Comparison of ENCODE assay signal across 11 mouse cellular contexts in genomic region chr17:27587252-27587651, GRCm38 (mm10). TPM values are rescaled to one million over a fixed set of nuclear protein-coding genes. Genes with fewer than 3 reads are reported as not detected.
DNase-seq lines count a peak whose midpoint lies in the region; ATAC-seq and TF ChIP-seq lines count a peak whose summit lies in the region.
"Had no signal": no experiment of that assay in that cellular context is flagged by ENCODE, and none has a peak within 500 bp of the region (broad histone marks: within the 10 kb centered on the region; RNA-seq: fewer than 3 reads in every experiment).

No protein-coding gene starts in this region.

- no peak overlapping the region for H3K9ac ChIP-seq in hindbrain, postnatal 0 days (replicated peaks; ENCODE audit: low read length)
- no peak overlapping the region for H3K9ac ChIP-seq in hindbrain, embryonic 12.5 days

- no peaks in the 10 kb centered on the region for H3K9me3 ChIP-seq in hindbrain, postnatal 0 days (ENCODE audit: low read length)
- no peaks in the 10 kb centered on the region for H3K9me3 ChIP-seq in hindbrain, embryonic 12.5 days (replicated peaks)

- H3K27ac ChIP-seq in hindbrain, postnatal 0 days = peak overlapping the region; percentile 42; the same call in 1 of the 2 replicates
- H3K27ac ChIP-seq in hindbrain, embryonic 12.5 days = no peak overlapping the region

- ATAC-seq in hindbrain, postnatal 0 days = no peak
- no peak for ATAC-seq in hindbrain, embryonic 12.5 days (ENCODE audit: low FRiP score)

- H3K4me3 ChIP-seq in hindbrain, postnatal 0 days (ENCODE audit: low read length) = no peak overlapping the region
- no peak overlapping the region for H3K4me3 ChIP-seq in hindbrain, embryonic 12.5 days

- H3K36me3 ChIP-seq in hindbrain, postnatal 0 days (ENCODE audit: insufficient read depth, low read length) = peaks cover 23% of the 10 kb centered on the region; the same call in 1 of the 2 replicates
- peaks cover 63% of the 10 kb centered on the region for H3K36me3 ChIP-seq in hindbrain, embryonic 12.5 days

- peak; percentile 18 for DNase-seq in hindbrain, postnatal 0 days (ENCODE audit: low spot score)
- peak; percentile 48 to 52 for DNase-seq in urinary bladder, adult 18-20 months (ENCODE audit: low spot score in 2 of 2)
- DNase-seq in urinary bladder, postnatal 10 days (ENCODE audit: low spot score) = no peak
- DNase-seq in kidney, adult 9 months = peak; percentile 73
- peak; percentile 47 for DNase-seq in yolk sac, embryonic 10.5 days (ENCODE audit: low spot score)
- DNase-seq in ovary, postnatal 36 days (ENCODE audit: low spot score) = no peak
- no peak for DNase-seq in adrenal gland, adult 2 months
- DNase-seq: cerebellum, postnatal 36 days had no signal

- 56% methylated on average over 12 of the region's 12 CpGs for WGBS in hindbrain, postnatal 0 days
- 72% methylated on average over 12 of the region's 12 CpGs for WGBS in hindbrain, embryonic 12.5 days

- H3K4me1 ChIP-seq in hindbrain, postnatal 0 days (ENCODE audit: insufficient read depth, low read length) = no peaks in the 10 kb centered on the region
- peaks cover 8% of the 10 kb centered on the region; the same call in 1 of the 2 replicates for H3K4me1 ChIP-seq in hindbrain, embryonic 12.5 days

- no peak for TF ChIP-seq CTCF in hindbrain, postnatal 0 days (IDR thresholded peaks at IDR 0.05; ENCODE audit: low read depth)

- H3K4me2 ChIP-seq in hindbrain, postnatal 0 days (ENCODE audit: low read depth, low read length) = no peak overlapping the region
- no peak overlapping the region for H3K4me2 ChIP-seq in hindbrain, embryonic 12.5 days (replicated peaks)

- H3K27me3 ChIP-seq in hindbrain, postnatal 0 days (ENCODE audit: insufficient read depth, low read length) = no peaks in the 10 kb centered on the region
- no peaks in the 10 kb centered on the region for H3K27me3 ChIP-seq in hindbrain, embryonic 12.5 days

RNA-seq across cellular contexts. Expression of gene AI413582, which starts 21.7 kb away (rescaled TPM):
- total RNA-seq in hindbrain, postnatal 0 days (2014; rRNA removed) = 50.2 and 59.6 TPM in 2 replicates
- 92.7 and 95.3 TPM in 2 replicates for polyA plus RNA-seq in hindbrain, postnatal 0 days (2015; fragmentation: Nextera tagmentation; extraction: Ambion mirVana)
- polyA plus RNA-seq in hindbrain, embryonic 12.5 days (2016; fragmentation: Nextera tagmentation; extraction: Ambion mirVana) = 19.8 and 21.9 TPM in 2 replicates
- total RNA-seq in adrenal gland, adult 2 months (2021) = 10 to 100 TPM; 28.0 to 35.9 TPM
- 64.8 and 65.5 TPM in 2 replicates for polyA plus RNA-seq in adrenal gland, adult 2 months (2012; rRNA removed)

RNA-seq across cellular contexts. Expression of gene Hmga1, which starts 31.0 kb away (rescaled TPM):
- 142 and 170 TPM in 2 replicates for total RNA-seq in hindbrain, postnatal 0 days (2014; rRNA removed)
- polyA plus RNA-seq in hindbrain, postnatal 0 days (2015; fragmentation: Nextera tagmentation; extraction: Ambion mirVana) = 130 and 145 TPM in 2 replicates
- polyA plus RNA-seq in hindbrain, embryonic 12.5 days (2016; fragmentation: Nextera tagmentation; extraction: Ambion mirVana) = 161 and 162 TPM in 2 replicates
- total RNA-seq in adrenal gland, adult 2 months (2021) = 10 to 100 TPM; 12.2 to 26.8 TPM
- polyA plus RNA-seq in adrenal gland, adult 2 months (2012; rRNA removed) = 38.9 and 44.2 TPM in 2 replicates

RNA-seq across cellular contexts. Expression of gene Nudt3, which starts 36.0 kb away (rescaled TPM):
- total RNA-seq in hindbrain, postnatal 0 days (2014; rRNA removed) = 252 and 264 TPM in 2 replicates
- polyA plus RNA-seq in hindbrain, postnatal 0 days (2015; fragmentation: Nextera tagmentation; extraction: Ambion mirVana) = 210 and 220 TPM in 2 replicates
- polyA plus RNA-seq in hindbrain, embryonic 12.5 days (2016; fragmentation: Nextera tagmentation; extraction: Ambion mirVana) = 199 and 204 TPM in 2 replicates
- total RNA-seq in adrenal gland, adult 2 months (2021) = 100 to 1,000 TPM; 152 to 217 TPM
- polyA plus RNA-seq in adrenal gland, adult 2 months (2012; rRNA removed) = 114 and 124 TPM in 2 replicates

RNA-seq across cellular contexts. Expression of gene RPS10-NUDT3, which starts 47.8 kb away (rescaled TPM):
- not detected in 2 replicates for total RNA-seq in hindbrain, postnatal 0 days (2014; rRNA removed)
- polyA plus RNA-seq in hindbrain, postnatal 0 days (2015; fragmentation: Nextera tagmentation; extraction: Ambion mirVana) = not detected in 2 replicates
- polyA plus RNA-seq in hindbrain, embryonic 12.5 days (2016; fragmentation: Nextera tagmentation; extraction: Ambion mirVana) = not detected in 2 replicates
- total RNA-seq in adrenal gland, adult 2 months (2021) = not detected
- polyA plus RNA-seq in adrenal gland, adult 2 months (2012; rRNA removed) = not detected in 2 replicates
- total RNA-seq: left cerebral cortex, postnatal 10 days had no signal
- polyA plus RNA-seq: C2C12 had no signal

RNA-seq across cellular contexts. Expression of gene Rps10, which starts 49.2 kb away (rescaled TPM):
- 1,174 and 1,303 TPM in 2 replicates for total RNA-seq in hindbrain, postnatal 0 days (2014; rRNA removed)
- 497 and 519 TPM in 2 replicates for polyA plus RNA-seq in hindbrain, postnatal 0 days (2015; fragmentation: Nextera tagmentation; extraction: Ambion mirVana)
- polyA plus RNA-seq in hindbrain, embryonic 12.5 days (2016; fragmentation: Nextera tagmentation; extraction: Ambion mirVana) = 618 and 712 TPM in 2 replicates
- 1,000 to 10,000 TPM; 1,036 to 1,116 TPM for total RNA-seq in adrenal gland, adult 2 months (2021)
- 886 and 939 TPM in 2 replicates for polyA plus RNA-seq in adrenal gland, adult 2 months (2012; rRNA removed)

Comparison
In these comparisons a context has a peak if more than half of its experiments do, and no peak if none do; other contexts are left out.
1. DNase-seq: peak in hindbrain, postnatal 0 days (single experiment), urinary bladder, adult 18-20 months (2 of 2), kidney, adult 9 months (single experiment) and yolk sac, embryonic 10.5 days (single experiment); none in urinary bladder, postnatal 10 days (single experiment), ovary, postnatal 36 days (single experiment) and adrenal gland, adult 2 months (single experiment).